In the genomic region with DNA sequence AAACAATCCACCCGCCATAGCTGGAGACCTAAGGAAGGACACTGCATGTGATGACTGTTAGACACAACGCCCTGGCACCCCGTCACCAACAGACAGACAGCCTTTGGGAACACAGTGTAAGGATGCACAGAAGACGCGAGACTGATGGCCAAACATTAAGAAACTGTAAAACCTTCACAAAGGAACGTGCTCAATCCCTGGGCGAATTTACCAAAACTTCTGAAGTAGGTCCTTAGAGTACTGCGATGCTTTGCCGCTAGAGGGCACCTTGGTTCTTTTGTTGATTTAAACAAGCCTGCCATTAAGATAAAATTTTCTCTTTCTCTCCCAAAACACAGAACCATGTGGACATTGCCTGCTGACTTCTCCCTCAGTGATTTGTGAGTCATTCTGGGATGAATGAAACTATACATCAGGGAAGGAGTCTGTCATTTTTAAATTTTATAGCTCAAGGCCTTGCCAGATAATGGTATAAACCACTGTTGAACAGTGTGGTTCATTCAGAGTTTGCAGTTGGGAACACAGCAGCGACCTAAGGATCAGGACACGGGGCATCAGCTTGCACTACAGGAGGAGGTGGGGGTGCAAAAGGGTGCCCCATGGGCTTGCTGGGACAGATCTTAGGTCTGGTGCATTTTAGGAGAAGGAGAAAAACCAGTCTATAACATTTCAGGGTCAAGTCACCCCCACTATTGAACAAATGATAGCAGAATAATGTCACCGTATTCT, we compare ENCODE assay signal across 8 mouse cellular contexts. TPM values are rescaled to one million over a fixed set of nuclear protein-coding genes. Genes with fewer than 3 reads are reported as not detected.
DNase-seq lines count a peak whose midpoint lies in the region; ATAC-seq lines count a peak whose summit lies in the region.
"Had no signal": no experiment of that assay in that cellular context is flagged by ENCODE, and none has a peak within 500 bp of the region (broad histone marks: within the 10 kb centered on the region; RNA-seq: fewer than 3 reads in every experiment).

No protein-coding gene starts in this region.

- H3K4me1 ChIP-seq in heart, embryonic 16.5 days (ENCODE audit: control insufficient read depth, insufficient read depth, low read length), result no peaks in the 10 kb centered on the region; the same call in 1 of the 2 replicates
- H3K4me1 ChIP-seq: limb, embryonic 12.5 days had no signal

- H3K27ac ChIP-seq in heart, embryonic 16.5 days (ENCODE audit: low read length), result no peak overlapping the region
- H3K27ac ChIP-seq: limb, embryonic 12.5 days had no signal

- DNase-seq in ES-CJ7 (ENCODE audit: low read depth, low spot score), result peak; percentile 78
- DNase-seq in adrenal gland, adult 2 months, result peak; percentile 44
- peak; percentile 49 for DNase-seq in embryo, embryonic 9.5 days (ENCODE audit: extremely low spot score)
- peak; percentile 35 to 85 for DNase-seq in layer of hippocampus, adult 18-20 months (ENCODE audit: low spot score in 2 of 2)
- peak; percentile 84 to 86 for DNase-seq in right cerebral cortex, adult 2 months (ENCODE audit: low spot score in 2 of 2)

- ATAC-seq in heart, embryonic 16.5 days (replicated peaks; ENCODE audit: extremely low read depth, insufficient read depth, low FRiP score), result peak; percentile 23
- peak; percentile 80 for ATAC-seq in megakaryocyte, adult 5-6 weeks (ENCODE audit: poor library complexity, severe bottlenecking)

- H3K27me3 ChIP-seq in heart, embryonic 16.5 days (ENCODE audit: control insufficient read depth, insufficient read depth, low read length), result no peaks in the 10 kb centered on the region
- H3K27me3 ChIP-seq: limb, embryonic 12.5 days had no signal

- no peak overlapping the region for H3K9ac ChIP-seq in heart, embryonic 16.5 days (ENCODE audit: low read length)
- H3K9ac ChIP-seq: limb, embryonic 12.5 days had no signal

- 42% methylated on average over 12 of the region's 12 CpGs for WGBS in heart, embryonic 16.5 days

- no peaks in the 10 kb centered on the region; the same call in 1 of the 2 replicates for H3K9me3 ChIP-seq in heart, embryonic 16.5 days (replicated peaks; ENCODE audit: control insufficient read depth, low read length)

- H3K4me3 ChIP-seq in heart, embryonic 16.5 days (ENCODE audit: low read length), result no peak overlapping the region
- H3K4me3 ChIP-seq: limb, embryonic 12.5 days had no signal

- H3K36me3 ChIP-seq in heart, embryonic 16.5 days (ENCODE audit: control insufficient read depth, insufficient read depth), result peaks cover 11% of the 10 kb centered on the region; the same call in 1 of the 2 replicates

- no peak overlapping the region for H3K4me2 ChIP-seq in heart, embryonic 16.5 days (ENCODE audit: low read depth, low read length)
- H3K4me2 ChIP-seq: limb, embryonic 12.5 days had no signal

RNA-seq across cellular contexts. Expression of a gene that starts 28.6 kb away (rescaled TPM):
- total RNA-seq in adrenal gland, adult 2 months (2021), result 10 to 100 TPM in 1 of 2 experiments, 1 to 10 TPM in 1; 5.6 to 14.2 TPM
- 1.8 and 2.1 TPM in 2 replicates for polyA plus RNA-seq in adrenal gland, adult 2 months (2012; rRNA removed)
- 196 and 251 TPM in 2 replicates for polyA plus RNA-seq in heart, embryonic 16.5 days (2015; fragmentation: Nextera tagmentation; extraction: Ambion mirVana)
- total RNA-seq in layer of hippocampus, adult 18-20 months (2021), result 1 to 10 TPM; 4.9 to 7.4 TPM
- 624 and 684 TPM in 2 replicates for total RNA-seq in megakaryocyte, adult 5-6 weeks (2015)
- total RNA-seq in megakaryocyte, adult 5-6 weeks (2017), result 745 and 753 TPM in 2 replicates

RNA-seq across cellular contexts. Expression of a gene that starts 52.6 kb away (rescaled TPM):
- total RNA-seq in adrenal gland, adult 2 months (2021), result 10 to 100 TPM; 13.3 to 13.7 TPM
- polyA plus RNA-seq in adrenal gland, adult 2 months (2012; rRNA removed), result 8.9 and 12.9 TPM in 2 replicates
- polyA plus RNA-seq in heart, embryonic 16.5 days (2015; fragmentation: Nextera tagmentation; extraction: Ambion mirVana), result 44.3 and 44.5 TPM in 2 replicates
- total RNA-seq in layer of hippocampus, adult 18-20 months (2021), result 10 to 100 TPM; 12.6 to 17.6 TPM
- total RNA-seq in megakaryocyte, adult 5-6 weeks (2015), result 85.2 and 101 TPM in 2 replicates
- total RNA-seq in megakaryocyte, adult 5-6 weeks (2017), result 144 and 145 TPM in 2 replicates

Comparison
In these comparisons a context has a peak if more than half of its experiments do, and no peak if none do; other contexts are left out.
1. RNA of a gene that starts 28.6 kb away (total RNA-seq): 624 to 753 TPM in megakaryocyte, adult 5-6 weeks; 5.6 to 14.2 TPM in adrenal gland, adult 2 months and 4.9 to 7.4 TPM in layer of hippocampus, adult 18-20 months; every median in the first group is over 10 times any median in the second.
2. RNA of a gene that starts 52.6 kb away (total RNA-seq): 85.2 to 145 TPM in megakaryocyte, adult 5-6 weeks; 12.6 to 17.6 TPM in layer of hippocampus, adult 18-20 months and 13.3 to 13.7 TPM in adrenal gland, adult 2 months; every median in the first group is over 4 times any median in the second.
3. Peak in every context shown above with its lines, with median percentiles within 50 percentile points of each other: DNase-seq.